Mouse (Mus musculus): ENCODE measurements around the gene Akr1cl. TPM values are rescaled to one million over a fixed set of nuclear protein-coding genes. Genes with fewer than 3 reads are reported as not detected.
A peak's percentile ranks its signal among the peaks of the same experiment; 100 is the strongest.
"Not testable (repeated sequence)": the region's sequence is repeated elsewhere in the genome, so short reads cannot be mapped to it uniquely, and the experiment has no call there.

Gene Akr1cl
- total RNA-seq (2022) = 1 to 10 TPM in 1 of 4 experiments, under 1 TPM in 1, not detected in 2; 0.89 to 1.9 TPM

GRCm38 (mm10) chr1:65032641-65033040 lies at the start of gene Akr1cl:
Akr1cl (minus strand) TSS chr1:65032759.
- no peak for DNase-seq (ENCODE audit: low spot score in 2 of 2)

GRCm38 (mm10) chr1:65082188-65082587 lies 49.6 kb upstream of the Akr1cl start, which contains the start of gene Crygb:
Crygb (minus strand) TSS chr1:65082288.
- DNase-seq (ENCODE audit: low spot score in 2 of 2) = no peak

GRCm38 (mm10) chr1:65075607-65076006 lies 43.0 kb upstream of the Akr1cl start:
- no peak for DNase-seq (ENCODE audit: low spot score in 2 of 2)

- DNase-seq (ENCODE audit: low spot score in 2 of 2) = no peak
These were observed 41.0 kb upstream of the Akr1cl start, which contains the start of gene Crygc for GRCm38 (mm10) chr1:65073589-65073988. Crygc (minus strand) TSS chr1:65073689.

GRCm38 (mm10) chr1:65067842-65068241 lies 35.3 kb upstream of the Akr1cl start:
- DNase-seq (ENCODE audit: low spot score in 2 of 2) = no peak

GRCm38 (mm10) chr1:65064201-65064600 lies 31.6 kb upstream of the Akr1cl start:
- no peak for DNase-seq (ENCODE audit: low spot score in 2 of 2)

GRCm38 (mm10) chr1:65063352-65063751 lies 30.8 kb upstream of the Akr1cl start, which contains the start of gene Crygd:
Crygd (minus strand) TSS chr1:65063452.
- no peak for DNase-seq (ENCODE audit: low spot score in 2 of 2)

GRCm38 (mm10) chr1:65052140-65052539 lies 19.6 kb upstream of the Akr1cl start:
- DNase-seq (ENCODE audit: low spot score in 2 of 2) = no peak

- DNase-seq (ENCODE audit: low spot score in 2 of 2) = no peak
These were observed 19.1 kb upstream of the Akr1cl start for GRCm38 (mm10) chr1:65051696-65052095.

- not testable (repeated sequence) for DNase-seq (ENCODE audit: low spot score in 2 of 2)
These were observed 18.4 kb upstream of the Akr1cl start, which contains the start of gene Cryge for GRCm38 (mm10) chr1:65050952-65051351. Cryge (minus strand) TSS chr1:65051149.

GRCm38 (mm10) chr1:65048781-65049180 lies 16.2 kb upstream of the Akr1cl start:
- peak; percentile 4 to 19 for DNase-seq (ENCODE audit: low spot score in 2 of 2)

GRCm38 (mm10) chr1:65046401-65047109 lies 14.0 kb upstream of the Akr1cl start:
- DNase-seq (ENCODE audit: low spot score in 2 of 2) = no peak

GRCm38 (mm10) chr1:65043433-65043832 lies 10.9 kb upstream of the Akr1cl start:
- no peak for DNase-seq (ENCODE audit: low spot score in 2 of 2)

- DNase-seq (ENCODE audit: low spot score in 2 of 2) = no peak
These were observed 9.3 kb upstream of the Akr1cl start for GRCm38 (mm10) chr1:65041837-65042236.

GRCm38 (mm10) chr1:65040806-65041205 lies 8.2 kb upstream of the Akr1cl start:
- DNase-seq (ENCODE audit: low spot score in 2 of 2) = no peak

- DNase-seq (ENCODE audit: low spot score in 2 of 2) = no peak
These were observed 7.1 kb upstream of the Akr1cl start for GRCm38 (mm10) chr1:65039679-65040078.

GRCm38 (mm10) chr1:65037542-65037941 lies 5.0 kb upstream of the Akr1cl start:
- no peak for DNase-seq (ENCODE audit: low spot score in 2 of 2)

GRCm38 (mm10) chr1:65035513-65035912 lies 3.0 kb upstream of the Akr1cl start:
- no peak for DNase-seq (ENCODE audit: low spot score in 2 of 2)

- no peak for DNase-seq (ENCODE audit: low spot score in 2 of 2)
These were observed 4.4 kb downstream of the Akr1cl start for GRCm38 (mm10) chr1:65028206-65028605.

GRCm38 (mm10) chr1:65012726-65013125 lies 19.8 kb downstream of the Akr1cl start:
- DNase-seq (ENCODE audit: low spot score in 2 of 2) = no peak

- DNase-seq (ENCODE audit: low spot score in 2 of 2) = peak; percentile 8 to 21
These were observed 22.4 kb downstream of the Akr1cl start for GRCm38 (mm10) chr1:65010153-65010552.

- DNase-seq (ENCODE audit: low spot score in 2 of 2) = no peak
These were observed 27.0 kb downstream of the Akr1cl start for GRCm38 (mm10) chr1:65005575-65005974.

GRCm38 (mm10) chr1:65004526-65004925 lies 28.0 kb downstream of the Akr1cl start:
- DNase-seq (ENCODE audit: low spot score in 2 of 2) = no peak

Measured in gastrocnemius, adult 8-10 months (tissue).